ENCODE assay signal across 21 mouse cellular contexts in the genomic region with DNA sequence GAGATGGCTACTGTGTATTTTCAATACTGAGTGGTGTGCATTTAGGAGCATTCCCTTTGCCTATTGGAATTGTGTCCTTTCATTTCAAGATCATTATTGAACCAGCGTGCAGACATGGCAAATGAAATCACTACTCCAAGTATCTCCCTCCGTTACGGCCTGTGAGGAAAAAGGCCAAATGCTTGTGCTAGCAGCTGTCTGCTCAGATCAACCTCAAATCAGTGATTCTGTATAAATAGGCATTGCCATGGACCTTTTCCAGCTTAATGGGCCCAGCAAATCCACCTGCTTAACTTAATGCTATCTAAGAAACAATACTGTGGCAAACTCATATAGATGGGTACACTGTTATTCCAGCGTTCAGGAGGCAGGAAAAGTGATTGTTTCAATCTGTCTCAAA.
A peak's percentile ranks its signal among the peaks of the same experiment; 100 is the strongest.
DNase-seq lines count a peak whose midpoint lies in the region; ATAC-seq and TF ChIP-seq lines count a peak whose summit lies in the region.
"Had no signal": no experiment of that assay in that cellular context is flagged by ENCODE, and none has a peak within 500 bp of the region (broad histone marks: within the 10 kb centered on the region; RNA-seq: fewer than 3 reads in every experiment).

No protein-coding gene starts in this region.

- H3K4me3 ChIP-seq in hindbrain, embryonic 16.5 days (ENCODE audit: low read length) = no peak overlapping the region
- no peak overlapping the region for H3K4me3 ChIP-seq in hindbrain, embryonic 12.5 days
- no peak overlapping the region for H3K4me3 ChIP-seq in thymus, adult 2 months (ENCODE audit: control insufficient read depth, insufficient read depth, low read length)
- H3K4me3 ChIP-seq: forebrain, embryonic 12.5 days; neural tube, embryonic 13.5 days had no signal

- DNase-seq in Muller cell, postnatal 12 days (ENCODE audit: inconsistent ontology term) = peak; percentile 86
- peak; percentile 26 for DNase-seq in cerebellum, adult 11-12 months
- DNase-seq in cerebellum, postnatal 14 days = peak; percentile 87 to 93
- no peak for DNase-seq in thymus, adult 2 months
- DNase-seq in right cerebral cortex, postnatal 4 days = no peak
- no peak for DNase-seq in spleen, adult 12 weeks (ENCODE audit: low spot score)
- DNase-seq: adrenal gland, postnatal 36 days; B cell, adult 2 months; embryo, embryonic 11 days; heart, adult 11 months; heart, postnatal 4 days; kidney, adult 9 months; kidney, postnatal 25 days; lung, adult 18-20 months; lung, postnatal 14 days; thymus, postnatal 4 days had no signal

- H3K27ac ChIP-seq in hindbrain, embryonic 16.5 days (ENCODE audit: low read depth, low read length) = no peak overlapping the region
- H3K27ac ChIP-seq in hindbrain, embryonic 12.5 days = no peak overlapping the region
- H3K27ac ChIP-seq in thymus, adult 2 months (ENCODE audit: control insufficient read depth, insufficient read depth, low read length) = no peak overlapping the region
- H3K27ac ChIP-seq: forebrain, embryonic 12.5 days; neural tube, embryonic 13.5 days had no signal

- H3K27me3 ChIP-seq in hindbrain, embryonic 16.5 days (replicated peaks; ENCODE audit: control insufficient read depth, insufficient read depth, low read length) = no peaks in the 10 kb centered on the region
- H3K27me3 ChIP-seq in hindbrain, embryonic 12.5 days = no peaks in the 10 kb centered on the region
- no peaks in the 10 kb centered on the region for H3K27me3 ChIP-seq in thymus, adult 2 months (ENCODE audit: control insufficient read depth, insufficient read depth, low read length)
- H3K27me3 ChIP-seq: forebrain, embryonic 12.5 days; neural tube, embryonic 13.5 days had no signal

- no peak for TF ChIP-seq CTCF in thymus, adult 2 months (IDR thresholded peaks at IDR 0.05; ENCODE audit: borderline replicate concordance, control insufficient read depth, extremely low read depth, insufficient read depth, low read length, poor library complexity)

- no peaks in the 10 kb centered on the region for H3K36me3 ChIP-seq in hindbrain, embryonic 16.5 days (ENCODE audit: control insufficient read depth, insufficient read depth, low read length)
- H3K36me3 ChIP-seq in hindbrain, embryonic 12.5 days = no peaks in the 10 kb centered on the region
- H3K36me3 ChIP-seq in thymus, adult 2 months (ENCODE audit: control insufficient read depth, insufficient read depth, low read length) = no peaks in the 10 kb centered on the region
- H3K36me3 ChIP-seq: forebrain, embryonic 12.5 days; neural tube, embryonic 13.5 days had no signal

- H3K4me1 ChIP-seq in hindbrain, embryonic 16.5 days (ENCODE audit: control insufficient read depth, insufficient read depth, low read depth, low read length) = no peaks in the 10 kb centered on the region
- no peaks in the 10 kb centered on the region for H3K4me1 ChIP-seq in hindbrain, embryonic 12.5 days
- no peaks in the 10 kb centered on the region for H3K4me1 ChIP-seq in thymus, adult 2 months (replicated peaks; ENCODE audit: control insufficient read depth, insufficient read depth, low read length)
- H3K4me1 ChIP-seq: forebrain, embryonic 12.5 days; neural tube, embryonic 13.5 days had no signal

- TF ChIP-seq POLR2A in thymus, adult 2 months (IDR thresholded peaks at IDR 0.05; ENCODE audit: control insufficient read depth, extremely low read depth, insufficient read depth, low read length, poor library complexity) = no peak

- WGBS in hindbrain, embryonic 16.5 days = 64% methylated on average over 4 of the region's 4 CpGs
- 79% methylated on average over 4 of the region's 4 CpGs for WGBS in hindbrain, embryonic 12.5 days
- WGBS in thymus, adult 2 months = 95% methylated on average over 4 of the region's 4 CpGs

- H3K9ac ChIP-seq in hindbrain, embryonic 16.5 days (ENCODE audit: low read depth, low read length) = no peak overlapping the region
- H3K9ac ChIP-seq in hindbrain, embryonic 12.5 days = no peak overlapping the region
- H3K9ac ChIP-seq: forebrain, embryonic 12.5 days; neural tube, embryonic 13.5 days had no signal

- ATAC-seq in hindbrain, embryonic 16.5 days = peak; percentile 71
- ATAC-seq in hindbrain, embryonic 12.5 days (ENCODE audit: low FRiP score) = no peak

- H3K9me3 ChIP-seq in hindbrain, embryonic 16.5 days (ENCODE audit: control insufficient read depth, low read length) = no peaks in the 10 kb centered on the region
- no peaks in the 10 kb centered on the region for H3K9me3 ChIP-seq in hindbrain, embryonic 12.5 days (replicated peaks)
- H3K9me3 ChIP-seq: forebrain, embryonic 12.5 days; neural tube, embryonic 13.5 days had no signal

- H3K4me2 ChIP-seq in hindbrain, embryonic 16.5 days (ENCODE audit: low read length) = no peak overlapping the region
- H3K4me2 ChIP-seq in hindbrain, embryonic 12.5 days (replicated peaks) = no peak overlapping the region
- H3K4me2 ChIP-seq: forebrain, embryonic 12.5 days; liver, embryonic 11.5 days; neural tube, embryonic 13.5 days had no signal

Comparison
In these comparisons a context has a peak if more than half of its experiments do, and no peak if none do; other contexts are left out.
1. DNase-seq: peak in Muller cell, postnatal 12 days (single experiment), cerebellum, adult 11-12 months (single experiment) and cerebellum, postnatal 14 days (2 of 2); none in thymus, adult 2 months (single experiment), right cerebral cortex, postnatal 4 days (single experiment) and spleen, adult 12 weeks (single experiment).